Mouse (Mus musculus) liver, embryonic 14 days (tissue): ENCODE measurements around the gene Hoxa3. TPM values are rescaled to one million over a fixed set of nuclear protein-coding genes. Genes with fewer than 3 reads are reported as not detected.

Experiments
- polyA plus RNA-seq: library from polyadenylated mRNA; depleted of rRNA; stranded (reverse); fragments of >200 nt; gene quantifications from 2 replicates; pipeline ENCODE4 v1.2.3, GENCODE M21; 2012; rRNA removed

Hoxa3 gene
- polyA plus RNA-seq, 1 experiment, result 0.45 TPM

Other genes with a start within 250 kb of the Hoxa3 start
- 11.2 and 12.2 TPM in 2 replicates for gene Skap2, start 200.8 kb downstream of the Hoxa3 start, polyA plus RNA-seq
- 0.25 and 0.27 TPM in 2 replicates for gene Hoxa1, start 55.0 kb downstream of the Hoxa3 start, polyA plus RNA-seq
- 0.31 and 0.37 TPM in 2 replicates for gene Hoxa2, start 48.5 kb downstream of the Hoxa3 start, polyA plus RNA-seq
- gene 5730596B20Rik, start 35.8 kb downstream of the Hoxa3 start, polyA plus RNA-seq, result 0.06 TPM in 2 replicates
- gene Hoxa4, start 21.6 kb downstream of the Hoxa3 start, polyA plus RNA-seq, result 0.27 and 0.32 TPM in 2 replicates
- gene Hoxa5, start 8.7 kb downstream of the Hoxa3 start, polyA plus RNA-seq, result 0.50 and 0.79 TPM in 2 replicates
- 0.03 and 0.07 TPM in 2 replicates for gene Hoxa6, start 4.6 kb downstream of the Hoxa3 start, polyA plus RNA-seq
- not detected in 2 replicates for gene Gm28308, start within 50 bp of the Hoxa3 start, polyA plus RNA-seq
- gene Hoxa7, start 8.5 kb upstream of the Hoxa3 start, polyA plus RNA-seq, result 0.25 and 0.34 TPM in 2 replicates
- gene Hoxa9, start 17.8 kb upstream of the Hoxa3 start, polyA plus RNA-seq, result 0.50 and 0.54 TPM in 2 replicates
- 0.01 and 0.10 TPM in 2 replicates for gene Hoxa10, start 27.5 kb upstream of the Hoxa3 start, polyA plus RNA-seq
- 0.01 TPM in 1 of 2 replicates, not detected in the other for gene Hoxa11, start 32.5 kb upstream of the Hoxa3 start, polyA plus RNA-seq
- not detected in 2 replicates for gene Hoxa13, start 47.5 kb upstream of the Hoxa3 start, polyA plus RNA-seq
- not detected in 2 replicates for gene Evx1, start 100.2 kb upstream of the Hoxa3 start, polyA plus RNA-seq